Mouse (Mus musculus): ENCODE measurements around the gene Cd274. TPM values are rescaled to one million over a fixed set of nuclear protein-coding genes. Genes with fewer than 3 reads are reported as not detected.

Gene Cd274
- total RNA-seq, 1 experiment = 0.62 TPM

GRCm38 (mm10) chr19:29370545-29371283 lies 3.5 kb downstream of the Cd274 start:
- Histone ChIP-seq H3K4me1 (ENCODE audit: control insufficient read depth in 2 of 2, insufficient read depth in 2 of 2, low read length in 2 of 2, poor library complexity in 1 of 2) (peaks cover 0 to 2% of the 10 kb centered on the region in 2 experiments; a peak in 2 of 4 replicates), H3K36me3 (ENCODE audit: control insufficient read depth, insufficient read depth, low read length, poor library complexity, severe bottlenecking) (no peaks in the 10 kb centered on the region), H3K27ac (ENCODE audit: insufficient read depth, low read depth, low read length, poor library complexity, severe bottlenecking) (no peak overlapping the region), H3K4me3 (ENCODE audit: insufficient read depth in 1 of 2, low read depth in 1 of 2, low read length in 2 of 2, poor library complexity in 1 of 2, severe bottlenecking in 1 of 2) (no peak overlapping the region), H3K9ac (ENCODE audit: insufficient read depth, low read depth, low read length, poor library complexity, severe bottlenecking) (no peak overlapping the region), H3K9me3 (ENCODE audit: control insufficient read depth, insufficient read depth, low read depth, low read length) (no peaks in the 10 kb centered on the region)
- TF ChIP-seq ZC3H11A (IDR thresholded peaks at IDR 0.05; ENCODE audit: borderline replicate concordance, low read depth, low read length) (no peak), HCFC1 (IDR thresholded peaks at IDR 0.05; ENCODE audit: borderline replicate concordance, insufficient read depth, low read length) (no peak), CHD2 (IDR thresholded peaks at IDR 0.05; ENCODE audit: low read depth, low read length) (no peak), MAFK (IDR thresholded peaks at IDR 0.05; ENCODE audit: insufficient read depth, low read depth, low read length) (no peak), ZNF384 (IDR thresholded peaks at IDR 0.05; ENCODE audit: low read depth, low read length) (no peak)
- no peak for DNase-seq (ENCODE audit: low read depth, low spot score)
- in situ Hi-C loops (cut with MboI; ENCODE audit: low sequenced_read_pairs in 2 of 2, unreplicated experiment in 2 of 2) = no loop called here

GRCm38 (mm10) chr19:29371284-29372081 lies 4.2 kb downstream of the Cd274 start:
- in situ Hi-C loops (cut with MboI; ENCODE audit: low sequenced_read_pairs in 2 of 2, unreplicated experiment in 2 of 2) = no loop called here
- no peak overlapping the region for H3K4me3 ChIP-seq (ENCODE audit: insufficient read depth in 1 of 2, low read depth in 1 of 2, low read length in 2 of 2, poor library complexity in 1 of 2, severe bottlenecking in 1 of 2)

GRCm38 (mm10) chr19:29372138-29372537 lies 4.9 kb downstream of the Cd274 start:
- Histone ChIP-seq H3K36me3 (ENCODE audit: control insufficient read depth, insufficient read depth, low read length, poor library complexity, severe bottlenecking) (no peaks in the 10 kb centered on the region), H3K27ac (ENCODE audit: insufficient read depth, low read depth, low read length, poor library complexity, severe bottlenecking) (no peak overlapping the region), H3K9ac (ENCODE audit: insufficient read depth, low read depth, low read length, poor library complexity, severe bottlenecking) (no peak overlapping the region), H3K4me3 (ENCODE audit: insufficient read depth in 1 of 2, low read depth in 1 of 2, low read length in 2 of 2, poor library complexity in 1 of 2, severe bottlenecking in 1 of 2) (no peak overlapping the region), H3K9me3 (ENCODE audit: control insufficient read depth, insufficient read depth, low read depth, low read length) (no peaks in the 10 kb centered on the region), H3K4me1 (ENCODE audit: control insufficient read depth in 2 of 2, insufficient read depth in 2 of 2, low read length in 2 of 2, poor library complexity in 1 of 2) (no peaks in the 10 kb centered on the region; a peak in 1 of 4 replicates)
- no peak for DNase-seq (ENCODE audit: low read depth, low spot score)
- in situ Hi-C loops (cut with MboI; ENCODE audit: low sequenced_read_pairs in 2 of 2, unreplicated experiment in 2 of 2) = no loop called here
- no peak for TF ChIP-seq ZC3H11A (IDR thresholded peaks at IDR 0.05; ENCODE audit: borderline replicate concordance, low read depth, low read length)
- no peak for TF ChIP-seq MAFK (IDR thresholded peaks at IDR 0.05; ENCODE audit: insufficient read depth, low read depth, low read length)
- no peak for TF ChIP-seq ZNF384 (IDR thresholded peaks at IDR 0.05; ENCODE audit: low read depth, low read length)
- no peak for TF ChIP-seq CHD2 (IDR thresholded peaks at IDR 0.05; ENCODE audit: low read depth, low read length)
- no peak for TF ChIP-seq HCFC1 (IDR thresholded peaks at IDR 0.05; ENCODE audit: borderline replicate concordance, insufficient read depth, low read length)

More at GRCm38 (mm10) chr19:29371284-29372081, 4.2 kb downstream of the Cd274 start:
- no peak overlapping the region for H3K27ac ChIP-seq (ENCODE audit: insufficient read depth, low read depth, low read length, poor library complexity, severe bottlenecking)
- no peak for TF ChIP-seq HCFC1 (IDR thresholded peaks at IDR 0.05; ENCODE audit: borderline replicate concordance, insufficient read depth, low read length)
- no peak for TF ChIP-seq MAFK (IDR thresholded peaks at IDR 0.05; ENCODE audit: insufficient read depth, low read depth, low read length)
- TF ChIP-seq ZC3H11A (IDR thresholded peaks at IDR 0.05; ENCODE audit: borderline replicate concordance, low read depth, low read length) = no peak
- TF ChIP-seq ZNF384 (IDR thresholded peaks at IDR 0.05; ENCODE audit: low read depth, low read length) = no peak
- no peak for TF ChIP-seq CHD2 (IDR thresholded peaks at IDR 0.05; ENCODE audit: low read depth, low read length)
- H3K9ac ChIP-seq (ENCODE audit: insufficient read depth, low read depth, low read length, poor library complexity, severe bottlenecking) = no peak overlapping the region
- no peak for DNase-seq (ENCODE audit: low read depth, low spot score)
- H3K4me1 ChIP-seq (ENCODE audit: control insufficient read depth in 2 of 2, insufficient read depth in 2 of 2, low read length in 2 of 2, poor library complexity in 1 of 2) = peaks cover 0 to 2% of the 10 kb centered on the region in 2 experiments; a peak in 2 of 4 replicates
- H3K36me3 ChIP-seq (ENCODE audit: control insufficient read depth, insufficient read depth, low read length, poor library complexity, severe bottlenecking) = no peaks in the 10 kb centered on the region
- no peaks in the 10 kb centered on the region for H3K9me3 ChIP-seq (ENCODE audit: control insufficient read depth, insufficient read depth, low read depth, low read length)

DNA sequence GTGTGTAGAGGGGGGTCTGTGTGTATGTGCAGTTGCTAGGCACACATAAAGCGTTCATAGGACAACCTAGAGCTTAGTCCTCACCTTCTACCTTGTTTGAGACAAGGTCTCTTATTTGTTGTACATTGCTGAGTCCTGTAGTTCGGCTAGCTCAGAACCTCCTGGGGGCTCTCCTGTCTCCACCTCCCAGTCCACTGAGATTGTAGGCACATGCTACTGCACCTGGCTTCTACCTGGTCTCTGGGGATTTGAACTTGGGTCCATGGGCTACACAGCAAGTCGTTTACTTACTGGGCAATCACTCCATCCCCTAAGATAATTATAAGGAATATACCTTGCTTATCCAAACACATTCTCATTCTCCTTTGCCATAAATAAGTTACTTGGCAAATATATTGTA lies 5.4 kb downstream of the Cd274 start:
- no peak for TF ChIP-seq HCFC1 (IDR thresholded peaks at IDR 0.05; ENCODE audit: borderline replicate concordance, insufficient read depth, low read length)
- no peak for TF ChIP-seq ZC3H11A (IDR thresholded peaks at IDR 0.05; ENCODE audit: borderline replicate concordance, low read depth, low read length)
- no peak for TF ChIP-seq ZNF384 (IDR thresholded peaks at IDR 0.05; ENCODE audit: low read depth, low read length)
- TF ChIP-seq MAFK (IDR thresholded peaks at IDR 0.05; ENCODE audit: insufficient read depth, low read depth, low read length) = no peak
- no peak for TF ChIP-seq CHD2 (IDR thresholded peaks at IDR 0.05; ENCODE audit: low read depth, low read length)
- in situ Hi-C loops (cut with MboI; ENCODE audit: low sequenced_read_pairs in 2 of 2, unreplicated experiment in 2 of 2) = no loop called here

More for the DNA sequence above, 5.4 kb downstream of the Cd274 start:
- Histone ChIP-seq H3K9ac (ENCODE audit: insufficient read depth, low read depth, low read length, poor library complexity, severe bottlenecking) (no peak overlapping the region), H3K36me3 (ENCODE audit: control insufficient read depth, insufficient read depth, low read length, poor library complexity, severe bottlenecking) (no peaks in the 10 kb centered on the region), H3K4me3 (ENCODE audit: insufficient read depth in 1 of 2, low read depth in 1 of 2, low read length in 2 of 2, poor library complexity in 1 of 2, severe bottlenecking in 1 of 2) (no peak overlapping the region), H3K27ac (ENCODE audit: insufficient read depth, low read depth, low read length, poor library complexity, severe bottlenecking) (no peak overlapping the region), H3K9me3 (ENCODE audit: control insufficient read depth, insufficient read depth, low read depth, low read length) (no peaks in the 10 kb centered on the region), H3K4me1 (ENCODE audit: control insufficient read depth in 2 of 2, insufficient read depth in 2 of 2, low read length in 2 of 2, poor library complexity in 1 of 2) (no peaks in the 10 kb centered on the region; a peak in 1 of 4 replicates)
- no peak for DNase-seq (ENCODE audit: low read depth, low spot score)
